28 mouse cellular contexts compared by ENCODE assay signal in genomic region chr11:15108046-15108445, GRCm38 (mm10).
DNase-seq lines count a peak whose midpoint lies in the region; ATAC-seq and TF ChIP-seq lines count a peak whose summit lies in the region.
"Had no signal": no experiment of that assay in that cellular context is flagged by ENCODE, and none has a peak within 500 bp of the region (broad histone marks: within the 10 kb centered on the region; RNA-seq: fewer than 3 reads in every experiment).

No protein-coding gene starts in this region.

- no peaks in the 10 kb centered on the region for H3K4me1 ChIP-seq in hindbrain, postnatal 0 days (ENCODE audit: insufficient read depth, low read length)
- H3K4me1 ChIP-seq: embryonic facial prominence, embryonic 10.5 days; embryonic facial prominence, embryonic 13.5 days; heart, embryonic 12.5 days; heart, embryonic 15.5 days; hindbrain, embryonic 10.5 days; hindbrain, embryonic 13.5 days had no signal

- no peaks in the 10 kb centered on the region for H3K36me3 ChIP-seq in hindbrain, postnatal 0 days (ENCODE audit: insufficient read depth, low read length)
- H3K36me3 ChIP-seq: embryonic facial prominence, embryonic 10.5 days; embryonic facial prominence, embryonic 13.5 days; heart, embryonic 12.5 days; heart, embryonic 15.5 days; hindbrain, embryonic 10.5 days; hindbrain, embryonic 13.5 days had no signal

- peak; percentile 44; the same call in 1 of the 2 replicates for ATAC-seq in frontal cortex, adult (ENCODE audit: low TSS enrichment)
- ATAC-seq in hindbrain, postnatal 0 days: no peak
- ATAC-seq: activated CD4-positive, CD25-positive, alpha-beta regulatory T cell, adult 4 months; forebrain, embryonic 13.5 days; forebrain, embryonic 16.5 days; hindbrain, embryonic 16.5 days; inflammation-experienced regulatory T-cells, adult 6 months had no signal

- H3K9ac ChIP-seq in hindbrain, postnatal 0 days (replicated peaks; ENCODE audit: low read length): no peak overlapping the region
- H3K9ac ChIP-seq: embryonic facial prominence, embryonic 13.5 days; forebrain, embryonic 13.5 days; heart, embryonic 12.5 days; heart, embryonic 15.5 days; hindbrain, embryonic 13.5 days had no signal

- H3K4me2 ChIP-seq in hindbrain, postnatal 0 days (ENCODE audit: low read depth, low read length): no peak overlapping the region
- H3K4me2 ChIP-seq: embryonic facial prominence, embryonic 13.5 days; forebrain, embryonic 13.5 days; heart, embryonic 12.5 days; heart, embryonic 15.5 days; hindbrain, embryonic 13.5 days had no signal

- TF ChIP-seq CTCF in layer of hippocampus, adult 2 months (conservative IDR thresholded peaks at IDR 0.05): no peak
- no peak for TF ChIP-seq CTCF in hindbrain, postnatal 0 days (IDR thresholded peaks at IDR 0.05; ENCODE audit: low read depth)

- peak overlapping the region; percentile 78 for H3K27ac ChIP-seq in layer of hippocampus, adult 2 months
- no peak overlapping the region for H3K27ac ChIP-seq in hindbrain, postnatal 0 days
- H3K27ac ChIP-seq: embryonic facial prominence, embryonic 10.5 days; embryonic facial prominence, embryonic 13.5 days; forebrain, embryonic 13.5 days; heart, embryonic 15.5 days; hindbrain, embryonic 10.5 days; hindbrain, embryonic 13.5 days had no signal

- no peak for DNase-seq in frontal cortex, postnatal 14 days (ENCODE audit: low spot score in 2 of 2)
- DNase-seq in layer of hippocampus, adult 2 months (ENCODE audit: low spot score in 2 of 2): peak; percentile 29 to 63
- DNase-seq in layer of hippocampus, postnatal 10 days (ENCODE audit: low spot score in 2 of 2): no peak
- peak; percentile 44 for DNase-seq in telencephalon, adult 2 months (ENCODE audit: low read depth, low spot score)
- no peak for DNase-seq in hindbrain, postnatal 0 days (ENCODE audit: low spot score)
- DNase-seq: adrenal gland, adult 8-10 months; adrenal gland, postnatal 25 days; cerebellum, adult 2 months; cerebellum, postnatal 10 days; cerebellum, postnatal 36 days; embryo, embryonic 11 days; gastrocnemius, postnatal 25 days; heart, adult 18-20 months; heart, postnatal 10 days; heart, postnatal 36 days had no signal

- 77% methylated on average over 1 of the region's 1 CpGs for WGBS in hindbrain, postnatal 0 days

- no peaks in the 10 kb centered on the region for H3K9me3 ChIP-seq in hindbrain, postnatal 0 days (ENCODE audit: low read length)
- H3K9me3 ChIP-seq: embryonic facial prominence, embryonic 10.5 days; embryonic facial prominence, embryonic 13.5 days; forebrain, embryonic 13.5 days; heart, embryonic 12.5 days; heart, embryonic 15.5 days; hindbrain, embryonic 10.5 days; hindbrain, embryonic 13.5 days had no signal

- no peaks in the 10 kb centered on the region for H3K27me3 ChIP-seq in hindbrain, postnatal 0 days (ENCODE audit: insufficient read depth, low read length)
- H3K27me3 ChIP-seq: embryonic facial prominence, embryonic 13.5 days; forebrain, embryonic 13.5 days; heart, embryonic 12.5 days; heart, embryonic 15.5 days; hindbrain, embryonic 13.5 days had no signal

- H3K4me3 ChIP-seq in layer of hippocampus, adult 2 months: no peak overlapping the region
- H3K4me3 ChIP-seq in hindbrain, postnatal 0 days (ENCODE audit: low read length): no peak overlapping the region
- H3K4me3 ChIP-seq: embryonic facial prominence, embryonic 10.5 days; embryonic facial prominence, embryonic 13.5 days; erythroblast, embryonic 14.5 days; forebrain, embryonic 13.5 days; heart, embryonic 12.5 days; heart, embryonic 15.5 days; hindbrain, embryonic 10.5 days; hindbrain, embryonic 13.5 days had no signal

Comparison
In these comparisons a context has a peak if more than half of its experiments do, and no peak if none do; other contexts are left out.
1. DNase-seq: peak in layer of hippocampus, adult 2 months (2 of 2) and telencephalon, adult 2 months (single experiment); none in frontal cortex, postnatal 14 days (0 of 2), layer of hippocampus, postnatal 10 days (0 of 2) and hindbrain, postnatal 0 days (single experiment).